Mouse (Mus musculus) thymus, adult 2 months (tissue): ENCODE data around the gene Ccnd2.

Experiments used
- CTCF ChIP-seq: fragments of 200-500 bp; IDR thresholded peaks from 2 replicates; pipeline ENCODE4 v1.5.1; 2012; ENCODE audit warnings: mild to moderate bottlenecking, control low read depth, low read length, moderate library complexity, borderline replicate concordance; ENCODE audit not compliant: control insufficient read depth, poor library complexity, insufficient read depth; ENCODE audit errors: extremely low read depth
- POLR2A ChIP-seq: fragments of 200-500 bp; IDR thresholded peaks from 2 replicates; pipeline ENCODE4 v1.6.1; 2012; ENCODE audit warnings: mild to moderate bottlenecking, low read length, control low read depth, moderate library complexity; ENCODE audit not compliant: control insufficient read depth, poor library complexity, insufficient read depth; ENCODE audit errors: extremely low read depth

GRCm38 (mm10) chr6:127130377-127130776, 21.6 kb downstream of the Ccnd2 start:
- TF ChIP-seq CTCF (no peak), POLR2A (no peak)
